Mouse (Mus musculus): Measurements from ENCODE around the gene Triap1. TPM values are rescaled to one million over a fixed set of nuclear protein-coding genes. Genes with fewer than 3 reads are reported as not detected.

Triap1 gene
- polyA plus RNA-seq, 3 experiments from 2014 or later: 40.3 to 56.5 (median 51.5) TPM

Other genes starting within 250 kb of the Triap1 start
- 10 to 100 TPM; 14.8 to 23.2 (median 18.5) TPM for gene Gm10401, start 242.9 kb upstream of the Triap1 start, polyA plus RNA-seq (2017; shearing (Covaris generic))
- 10 to 100 TPM; 11.3 to 20.2 (median 18.8) TPM for gene Acads, start 221.9 kb upstream of the Triap1 start, polyA plus RNA-seq (2017; shearing (Covaris generic))
- gene Unc119b, start 206.2 kb upstream of the Triap1 start, polyA plus RNA-seq (2017; shearing (Covaris generic)): 10 to 100 TPM; 15.9 to 27.8 (median 21.3) TPM
- 10 to 100 TPM; 25.5 to 32.7 (median 30.3) TPM for gene Mlec, start 183.0 kb upstream of the Triap1 start, polyA plus RNA-seq (2017; shearing (Covaris generic))
- gene Cabp1, start 146.8 kb upstream of the Triap1 start, polyA plus RNA-seq (2017; shearing (Covaris generic)): not detected
- 100 to 1,000 TPM; 116 to 141 (median 122) TPM for gene Pop5, start 105.4 kb upstream of the Triap1 start, polyA plus RNA-seq (2017; shearing (Covaris generic))
- gene Rnf10, start 68.3 kb upstream of the Triap1 start, polyA plus RNA-seq (2017; shearing (Covaris generic)): 10 to 100 TPM; 29.8 to 37.7 (median 35.6) TPM
- gene Coq5, start 61.6 kb upstream of the Triap1 start, polyA plus RNA-seq (2017; shearing (Covaris generic)): 10 to 100 TPM; 26.0 to 35.4 (median 31.6) TPM
- gene Dynll1, start 40.2 kb upstream of the Triap1 start, polyA plus RNA-seq (2017; shearing (Covaris generic)): 100 to 1,000 TPM; 360 to 571 (median 381) TPM
- 10 to 100 TPM; 15.7 to 26.8 (median 26.5) TPM for gene Srsf9, start 14.0 kb upstream of the Triap1 start, polyA plus RNA-seq (2017; shearing (Covaris generic))
- gene Gatc, start within 50 bp of the Triap1 start, polyA plus RNA-seq (2017; shearing (Covaris generic)): 10 to 100 TPM; 10.7 to 12.5 (median 11.3) TPM
- gene Cox6a1, start 7.8 kb downstream of the Triap1 start, polyA plus RNA-seq (2017; shearing (Covaris generic)): 100 to 1,000 TPM; 550 to 644 (median 560) TPM
- gene Msi1, start 88.4 kb downstream of the Triap1 start, polyA plus RNA-seq (2017; shearing (Covaris generic)): not detected
- gene Pla2g1b, start 125.0 kb downstream of the Triap1 start, polyA plus RNA-seq (2017; shearing (Covaris generic)): not detected
- gene Sirt4, start 143.5 kb downstream of the Triap1 start, polyA plus RNA-seq (2017; shearing (Covaris generic)): 10 to 100 TPM; 12.0 to 18.5 (median 14.8) TPM
- gene Pxn, start 165.5 kb downstream of the Triap1 start, polyA plus RNA-seq (2017; shearing (Covaris generic)): 10 to 100 TPM; 13.7 to 22.1 (median 16.7) TPM
- 1,000 to 10,000 TPM; 3,093 to 3,894 (median 3,885) TPM for gene Rplp0, start 218.2 kb downstream of the Triap1 start, polyA plus RNA-seq (2017; shearing (Covaris generic))
- gene Gcn1l1, start 224.0 kb downstream of the Triap1 start, polyA plus RNA-seq (2017; shearing (Covaris generic)): 10 to 100 TPM; 24.7 to 36.4 (median 28.6) TPM

Data from inflammation-experienced regulatory T-cells, adult 6 months (primary cell).